Mouse (Mus musculus): ENCODE results near the gene Fbxl19. TPM values are rescaled to one million over a fixed set of nuclear protein-coding genes. Genes with fewer than 3 reads are reported as not detected.
"Not testable (repeated sequence)": the region's sequence is repeated elsewhere in the genome, so short reads cannot be mapped to it uniquely, and the experiment has no call there.

Gene Fbxl19
- total RNA-seq, 4 experiments from 2014 or later, result 52.2 to 65.5 (median 56.3) TPM

DNA sequence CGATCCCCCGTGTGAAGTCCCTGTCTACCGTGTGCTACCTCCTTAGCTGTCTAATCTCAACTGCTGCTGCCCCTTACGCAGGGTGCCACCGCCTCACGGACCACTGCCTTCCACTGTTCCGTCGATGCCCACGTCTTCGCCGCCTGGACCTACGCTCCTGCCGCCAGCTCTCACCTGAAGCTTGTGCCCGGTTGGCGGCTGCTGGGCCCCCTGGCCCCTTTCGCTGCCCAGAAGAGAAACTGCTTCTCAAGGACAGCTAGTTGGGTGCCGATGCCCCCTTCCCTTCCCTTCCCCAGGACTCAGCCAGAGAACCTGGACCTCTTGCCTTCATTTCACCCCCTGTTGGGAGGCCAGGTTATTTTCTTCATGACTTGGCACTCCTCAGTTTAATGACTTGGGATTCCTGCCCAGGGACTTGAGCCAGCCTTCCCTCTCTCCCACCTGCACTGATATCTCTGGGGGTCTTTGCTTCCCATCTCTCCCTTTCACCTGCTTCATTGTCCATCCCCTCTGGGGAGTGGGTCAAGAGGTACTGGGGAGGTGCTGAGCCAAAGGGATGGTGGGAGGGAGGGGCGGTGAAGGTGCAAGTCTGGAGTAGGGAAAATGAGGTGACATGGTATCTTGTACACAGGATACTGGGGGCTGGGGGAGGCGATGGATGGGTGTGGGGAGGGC, 23.5 kb downstream of the Fbxl19 start:
- DNase-seq (ENCODE audit: low spot score in 2 of 2), result no peak

GRCm38 (mm10) chr7:127768346-127768996, 24.1 kb downstream of the Fbxl19 start:
- DNase-seq (ENCODE audit: low spot score in 2 of 2), result no peak

GRCm38 (mm10) chr7:127768997-127769593, 24.8 kb downstream of the Fbxl19 start:
- DNase-seq (ENCODE audit: low spot score in 2 of 2), result peak; percentile 97 to 98

DNA sequence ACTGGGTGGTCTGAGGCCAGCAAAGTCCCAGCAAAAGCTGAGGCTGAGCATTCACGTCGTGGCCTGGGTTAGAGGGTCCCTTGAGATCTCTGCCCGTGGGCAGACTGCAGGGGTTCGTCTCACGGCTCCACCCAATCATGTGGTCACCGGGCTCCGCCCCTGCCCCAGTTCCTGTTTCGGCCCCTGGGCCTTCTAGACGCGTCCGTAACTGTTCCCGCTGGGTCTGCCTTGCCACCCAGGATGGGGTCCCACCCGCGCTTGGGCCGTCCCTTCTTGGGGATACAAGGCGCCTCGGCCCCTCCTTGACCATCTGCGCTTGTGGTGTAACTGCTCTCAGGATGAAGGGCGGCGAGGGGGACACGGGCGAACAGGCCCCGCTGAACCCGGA, 25.3 kb downstream of the Fbxl19 start, which contains the start of gene Orai3:
Gene Orai3, plus strand, starts transcription at position 165 of the 388 bp plus-strand sequence.
- DNase-seq (ENCODE audit: low spot score in 2 of 2), result peak; percentile 83

DNA sequence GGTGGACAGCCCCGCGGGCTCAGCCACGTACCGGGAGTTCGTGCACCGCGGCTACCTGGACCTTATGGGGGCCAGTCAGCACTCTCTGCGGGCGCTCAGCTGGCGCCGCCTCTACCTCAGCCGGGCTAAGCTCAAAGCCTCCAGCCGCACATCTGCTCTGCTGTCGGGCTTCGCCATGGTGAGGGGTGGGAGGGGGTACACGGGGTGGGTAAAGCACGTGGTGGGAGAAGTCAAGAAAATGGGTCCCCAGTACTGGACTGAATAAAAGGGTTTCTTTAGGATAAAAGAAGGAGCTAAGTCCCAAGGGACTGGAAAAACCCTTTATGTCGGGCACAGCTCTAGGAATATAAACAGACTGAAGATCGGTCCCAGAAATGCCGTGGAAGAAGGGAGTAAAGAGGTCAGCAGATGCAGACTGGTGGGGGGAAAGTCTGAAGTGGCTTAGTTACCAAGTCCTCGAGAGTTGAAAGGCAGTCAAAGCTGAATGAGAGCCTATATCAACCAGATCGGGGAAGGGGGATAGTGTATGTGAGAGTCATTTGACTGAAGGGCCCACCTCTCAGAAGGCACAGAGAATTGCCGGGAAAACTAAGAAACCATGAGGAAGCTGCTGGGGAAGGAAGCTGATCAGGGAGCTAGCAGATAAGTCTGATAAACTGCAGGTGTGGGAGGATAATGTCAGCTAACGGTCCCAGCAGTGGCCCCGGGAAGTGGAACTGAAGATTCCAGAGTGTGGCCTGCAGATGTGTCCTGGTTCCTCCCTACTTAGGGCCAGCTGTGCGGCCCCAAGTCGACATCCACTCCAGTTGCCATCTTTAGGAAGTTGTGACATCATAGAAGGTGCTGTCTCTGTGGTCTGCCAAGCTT, 25.9 kb downstream of the Fbxl19 start:
- no peak for DNase-seq (ENCODE audit: low spot score in 2 of 2)

DNA sequence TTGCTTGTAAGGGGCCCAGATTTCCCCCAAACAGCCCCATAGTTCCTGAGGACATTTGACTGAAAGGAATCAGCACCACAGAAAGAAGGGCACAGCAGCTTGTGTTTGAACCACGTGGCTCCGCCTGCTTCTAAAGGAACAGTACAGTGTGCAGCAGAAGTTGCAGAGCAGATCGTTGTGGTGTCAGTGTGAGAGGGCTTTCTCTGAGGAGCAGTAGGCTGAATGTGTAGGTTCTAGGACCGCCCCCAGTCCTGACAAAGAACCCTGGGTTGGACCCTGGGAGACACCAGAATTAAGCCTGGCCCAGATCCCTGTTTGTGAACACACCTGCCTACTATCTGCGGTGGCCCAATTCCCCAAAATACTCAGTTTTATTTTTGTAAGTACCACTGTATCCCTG, 26.9 kb downstream of the Fbxl19 start:
- DNase-seq (ENCODE audit: low spot score in 2 of 2), result peak in 1 of 2 experiments; percentile 56

DNA sequence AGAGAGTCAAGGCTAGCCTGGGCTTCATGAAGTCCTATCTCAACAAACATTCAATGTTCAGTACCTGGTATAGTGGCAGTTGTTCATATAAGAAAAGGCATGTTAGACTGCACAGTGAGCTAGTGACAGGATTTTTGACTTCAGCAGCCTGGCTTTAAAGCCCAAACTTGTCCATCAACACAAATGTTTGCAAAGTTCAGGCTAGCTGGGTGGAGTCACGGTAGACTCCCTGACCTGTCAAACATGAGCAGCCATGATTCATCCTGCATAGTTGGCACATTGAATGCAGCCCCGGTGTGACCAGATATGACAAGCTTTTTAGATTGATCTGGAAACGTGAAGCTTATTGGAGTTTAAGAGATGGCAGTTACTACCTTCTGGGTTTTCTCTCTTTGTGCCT, 27.7 kb downstream of the Fbxl19 start:
- no peak for DNase-seq (ENCODE audit: low spot score in 2 of 2)

DNA sequence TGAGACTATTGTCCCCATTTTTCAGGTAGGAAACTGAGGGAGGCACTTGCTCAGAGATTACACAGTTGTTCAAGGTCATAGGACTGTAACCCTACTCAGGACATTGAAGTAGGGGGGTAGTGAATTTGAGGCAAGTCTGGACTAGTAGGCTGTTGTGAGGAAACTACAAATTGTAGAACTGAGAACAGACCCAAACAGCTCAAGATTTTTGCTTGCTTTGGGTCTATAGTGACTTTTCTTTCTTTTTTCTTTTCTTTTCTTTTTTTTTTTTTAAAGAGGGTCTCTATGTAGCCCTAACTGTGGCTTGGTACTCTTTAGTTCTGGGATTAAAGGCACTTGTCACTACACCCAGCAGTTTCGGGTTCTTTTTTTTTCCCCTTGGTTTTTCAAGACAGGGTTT, 28.2 kb downstream of the Fbxl19 start:
- no peak for DNase-seq (ENCODE audit: low spot score in 2 of 2)

GRCm38 (mm10) chr7:127773664-127774384, 29.5 kb downstream of the Fbxl19 start:
- DNase-seq (ENCODE audit: low spot score in 2 of 2), result peak in 1 of 2 experiments; percentile 56

GRCm38 (mm10) chr7:127775837-127776236, 31.5 kb downstream of the Fbxl19 start:
- not testable (repeated sequence) for DNase-seq (ENCODE audit: low spot score in 2 of 2)

DNA sequence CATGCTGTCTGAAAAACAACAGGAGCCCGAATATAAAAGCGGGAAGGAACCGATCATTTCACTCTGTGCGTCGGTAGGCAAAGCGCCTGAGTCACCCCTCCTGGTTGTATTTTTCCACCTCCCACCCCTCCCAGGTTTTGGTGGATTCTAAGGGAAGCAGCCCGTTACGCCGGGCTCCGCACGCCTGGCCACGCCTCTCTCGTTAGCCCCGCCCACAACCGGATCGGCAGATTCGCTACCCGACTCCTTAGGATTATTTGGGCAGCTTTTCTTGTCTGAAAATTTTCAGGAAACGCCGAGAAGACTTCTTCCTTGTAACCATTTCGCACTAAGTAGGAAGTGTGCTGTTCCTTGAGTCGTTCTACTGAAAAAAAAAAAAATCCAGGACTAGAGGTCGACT, 32.1 kb downstream of the Fbxl19 start, which contains the start of gene Setd1a:
Gene Setd1a, plus strand, starts transcription at position 245 of the 400 bp plus-strand sequence.
- DNase-seq (ENCODE audit: low spot score in 2 of 2), result peak; percentile 83 to 87

DNA sequence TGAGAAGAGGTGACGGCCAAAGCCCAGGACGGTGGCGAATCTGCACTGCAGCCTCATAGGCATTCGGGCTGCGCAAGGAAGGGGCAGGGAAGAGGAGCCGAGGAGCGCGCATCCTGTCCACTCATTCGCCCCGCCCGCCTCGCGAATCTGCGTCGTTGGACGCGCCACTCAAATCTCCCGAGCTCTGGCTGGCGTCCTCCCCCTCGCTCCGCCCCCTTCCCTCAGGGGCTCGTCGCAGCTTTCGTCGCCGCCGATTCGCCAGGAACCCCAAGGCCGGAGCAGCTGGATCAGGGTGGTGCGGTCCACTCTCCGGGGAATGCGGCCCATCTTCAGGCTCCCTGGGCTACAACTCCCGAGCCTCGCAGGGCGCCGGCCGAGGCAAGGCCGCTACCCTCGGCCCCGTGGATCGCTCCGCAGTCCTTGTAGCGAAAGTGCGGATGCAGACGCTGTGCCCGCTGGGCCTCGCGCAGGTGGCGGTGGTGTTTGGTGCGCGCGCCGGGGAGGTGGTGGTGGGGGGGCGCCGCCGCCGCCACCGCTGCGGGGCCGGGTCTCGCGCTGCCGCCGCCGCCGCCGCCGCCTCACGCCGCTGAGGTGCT, 32.6 kb downstream of the Fbxl19 start:
- DNase-seq (ENCODE audit: low spot score in 2 of 2), result peak; percentile 93 to 96

DNA sequence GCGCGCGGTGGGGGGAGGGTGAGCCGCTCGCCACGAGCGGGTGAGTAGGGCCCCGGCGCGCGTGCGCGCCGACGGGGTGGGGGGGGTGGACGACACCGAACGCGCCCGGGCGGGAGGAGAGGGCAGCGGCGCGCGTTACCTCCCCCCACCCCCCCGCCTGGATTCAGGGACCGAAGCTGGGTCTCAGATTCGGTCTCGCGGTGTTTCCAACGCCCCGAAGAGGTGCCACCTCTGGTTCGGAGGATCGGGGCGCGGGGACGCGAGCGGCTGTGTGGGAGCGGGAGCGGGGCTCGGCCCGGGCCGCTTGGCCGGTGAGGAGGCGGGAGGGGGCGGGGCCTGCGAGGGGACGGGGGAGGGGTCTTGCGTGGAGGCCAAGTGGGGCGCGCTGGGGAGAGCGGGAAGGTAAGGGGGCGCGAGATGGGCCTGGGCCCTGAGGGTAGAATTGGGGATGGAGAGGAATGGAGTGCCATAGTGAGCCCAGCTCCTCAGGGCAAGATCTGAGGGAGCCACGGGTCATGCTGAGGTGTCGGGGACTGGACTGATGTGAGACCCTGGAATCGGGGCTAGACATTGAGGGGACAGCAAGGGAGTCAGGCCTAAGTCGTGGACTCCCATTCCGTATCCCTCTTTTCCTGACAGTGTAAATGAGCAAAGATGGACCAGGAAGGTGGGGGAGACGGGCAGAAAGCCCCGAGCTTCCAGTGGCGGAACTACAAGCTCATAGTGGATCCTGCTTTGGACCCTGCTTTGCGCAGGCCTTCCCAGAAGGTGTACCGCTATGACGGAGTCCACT, 33.3 kb downstream of the Fbxl19 start:
- no peak for DNase-seq (ENCODE audit: low spot score in 2 of 2)

DNA sequence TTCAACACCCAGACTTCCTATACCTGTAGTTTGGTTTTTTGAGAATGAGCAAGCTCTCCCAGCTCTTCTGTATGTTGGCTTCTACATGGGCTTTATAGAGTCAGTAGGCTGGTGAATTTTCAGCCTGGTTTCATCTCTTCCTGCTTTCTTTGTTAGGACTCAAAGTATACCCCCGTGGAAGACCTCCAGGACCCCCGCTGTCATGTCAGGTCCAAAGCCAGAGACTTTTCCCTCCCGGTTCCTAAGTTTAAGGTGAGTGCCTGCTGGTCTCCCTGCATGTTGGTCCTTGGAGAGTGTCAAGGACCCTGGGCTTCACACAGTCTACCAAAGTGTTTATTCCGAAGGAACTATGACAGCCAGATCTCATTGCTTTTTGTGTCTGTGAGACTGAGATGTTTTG, 34.0 kb downstream of the Fbxl19 start:
- DNase-seq (ENCODE audit: low spot score in 2 of 2), result no peak

DNA sequence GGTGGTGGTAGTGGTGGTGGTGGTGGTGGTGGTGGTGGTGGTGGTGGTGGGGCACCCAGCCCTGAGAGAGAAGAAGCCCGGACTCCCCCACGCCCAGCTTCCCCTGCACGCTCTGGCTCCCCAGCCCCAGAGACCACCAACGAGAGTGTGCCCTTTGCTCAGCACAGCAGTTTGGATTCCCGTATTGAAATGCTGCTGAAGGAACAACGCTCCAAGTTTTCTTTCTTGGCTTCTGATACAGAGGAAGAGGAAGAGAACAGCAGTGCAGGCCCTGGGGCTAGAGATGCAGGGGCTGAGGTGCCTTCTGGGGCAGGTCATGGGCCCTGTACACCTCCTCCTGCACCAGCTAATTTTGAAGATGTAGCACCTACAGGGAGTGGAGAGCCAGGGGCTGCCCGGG, 41.0 kb downstream of the Fbxl19 start, which contains the start of gene Gm49388:
Gene Gm49388, plus strand, starts transcription at position 301 of the 400 bp plus-strand sequence.
- no peak for DNase-seq (ENCODE audit: low spot score in 2 of 2)

DNA sequence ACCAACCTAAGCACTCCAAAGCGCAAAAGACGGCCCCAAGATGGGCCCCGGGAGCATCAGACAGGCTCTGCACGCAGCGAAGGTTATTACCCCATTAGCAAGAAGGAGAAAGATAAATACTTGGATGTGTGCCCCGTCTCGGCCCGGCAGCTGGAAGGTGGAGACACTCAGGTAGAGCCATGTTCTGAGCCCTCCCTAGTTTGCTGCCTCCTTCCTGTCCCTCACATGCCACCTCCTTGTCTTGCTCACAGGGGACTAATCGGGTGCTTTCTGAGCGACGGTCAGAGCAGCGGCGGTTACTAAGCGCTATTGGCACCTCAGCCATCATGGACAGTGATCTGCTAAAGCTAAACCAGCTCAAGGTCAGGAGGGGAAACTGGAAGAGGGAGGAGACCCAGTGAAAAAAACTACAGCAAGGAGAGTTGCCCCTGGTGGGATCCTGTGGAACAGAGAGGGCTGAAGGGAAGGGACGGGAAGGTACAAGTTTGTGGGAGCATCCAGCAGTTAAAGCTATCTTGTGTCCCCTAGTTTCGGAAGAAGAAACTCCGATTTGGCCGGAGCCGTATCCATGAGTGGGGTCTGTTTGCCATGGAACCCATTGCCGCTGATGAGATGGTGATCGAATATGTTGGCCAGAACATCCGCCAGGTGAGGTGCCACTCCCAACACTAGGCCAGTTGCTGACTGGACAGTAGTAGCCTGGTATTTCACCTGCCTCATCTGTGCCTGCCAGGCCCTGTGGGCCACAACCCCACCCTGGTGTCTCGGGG, 52.9 kb downstream of the Fbxl19 start:
- no peak for DNase-seq (ENCODE audit: low spot score in 2 of 2)

DNA sequence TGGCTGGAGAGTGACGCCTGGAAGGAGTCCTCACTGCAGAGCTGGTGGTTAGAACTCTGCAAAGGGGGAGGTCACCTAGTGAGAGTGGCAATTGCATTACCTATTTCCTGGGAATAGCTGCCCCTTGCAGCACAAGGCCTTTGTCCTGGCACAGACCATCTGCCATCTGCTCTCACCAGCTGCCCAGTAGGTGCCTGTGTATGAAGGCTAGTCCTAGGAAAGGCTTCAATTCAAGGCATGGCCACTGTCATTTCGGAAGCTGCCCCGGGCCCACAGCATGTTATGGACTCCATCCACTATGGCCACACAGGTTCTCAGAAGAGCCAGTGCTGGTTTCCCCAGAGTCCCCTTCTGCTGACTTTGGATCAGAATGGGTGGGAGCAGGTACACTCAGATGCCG, 54.2 kb downstream of the Fbxl19 start:
- no peak for DNase-seq (ENCODE audit: low spot score in 2 of 2)

GRCm38 (mm10) chr7:127799211-127799610, 54.9 kb downstream of the Fbxl19 start:
- no peak for DNase-seq (ENCODE audit: low spot score in 2 of 2)

- no peak for DNase-seq (ENCODE audit: low spot score in 2 of 2)
Measured at GRCm38 (mm10) chr7:127799738-127800137, 55.4 kb downstream of the Fbxl19 start.

All from layer of hippocampus, adult 8-10 months (tissue).